Mouse (Mus musculus) liver, embryonic 11.5 days (tissue): Measurements from ENCODE around the gene Rpsa. TPM values are rescaled to one million over a fixed set of nuclear protein-coding genes. Genes with fewer than 3 reads are reported as not detected.

Experiments
- ATAC-seq: fragments of 200-750 bp; cut with Nextera tagmentation; replicated peaks from 2 replicates; pipeline ENCODE4 v1.8.0; 2017; ENCODE audit warnings: moderate number of reproducible peaks, mild to moderate bottlenecking, moderate TSS enrichment, moderate library complexity; ENCODE audit not compliant: low FRiP score
- DNase-seq: peaks from one replicate; pipeline ENCODE4 v3.0.0-alpha.2; 2017; ENCODE audit warnings: low spot score
- H3K27ac ChIP-seq: fragments of 300-500 bp; sonication (generic); 2 replicates; pipeline ENCODE4 v1.5.1; 2014; ENCODE audit warnings: mild to moderate bottlenecking, low read depth, low read length, control low read depth
- H3K27me3 ChIP-seq: fragments of 300-500 bp; sonication (generic); replicated peaks from 2 replicates; pipeline ENCODE4 v1.6.1; 2014; ENCODE audit warnings: low read length, mixed read lengths; ENCODE audit not compliant: control insufficient read depth, insufficient read depth
- H3K36me3 ChIP-seq: fragments of 300-500 bp; sonication (generic); 2 replicates; pipeline ENCODE4 v1.6.1; 2014; ENCODE audit warnings: mild to moderate bottlenecking, low read length, moderate library complexity, mixed read lengths; ENCODE audit not compliant: control insufficient read depth, insufficient read depth
- H3K4me1 ChIP-seq: fragments of 300-500 bp; sonication (generic); replicated peaks from 2 replicates; pipeline ENCODE4 v1.6.1; 2014; ENCODE audit warnings: low read length, mixed read lengths; ENCODE audit not compliant: control insufficient read depth, insufficient read depth
- H3K4me2 ChIP-seq: fragments of 300-500 bp; sonication (generic); 2 replicates; pipeline ENCODE4 v1.6.1; 2014; ENCODE audit warnings: mild to moderate bottlenecking, control low read depth, moderate library complexity
- H3K4me3 ChIP-seq: fragments of 300-500 bp; sonication (generic); 2 replicates; pipeline ENCODE4 v1.5.1; 2014; ENCODE audit warnings: low read depth, low read length, control low read depth
- H3K9ac ChIP-seq: fragments of 300-500 bp; sonication (generic); 2 replicates; pipeline ENCODE4 v1.6.1; 2014; ENCODE audit warnings: low read depth, low read length, control low read depth
- H3K9me3 ChIP-seq: fragments of 300-500 bp; sonication (generic); 2 replicates; pipeline ENCODE4 v1.6.1; 2016; ENCODE audit warnings: low read length, inconsistent platforms, mixed read lengths; ENCODE audit not compliant: control insufficient read depth
- WGBS: fragments of 180-500 bp; shearing (Covaris S2); extraction: QIAGEN DNeasy Blood & Tissue Kit; methylation state at CpG from one replicate; pipeline ENCODE4 v1.1.7; 2014; 5-methylcytosine and 5-hydroxymethylcytosine counted together
- polyA plus RNA-seq: library from polyadenylated mRNA; unstranded; fragments of >200 nt; fragmentation: Nextera tagmentation; extraction: Ambion mirVana; gene quantifications from 2 replicates; pipeline ENCODE4 v1.2.1, GENCODE M21; 2014

The Rpsa gene
- polyA plus RNA-seq, 1 experiment from 2014 or later, result 1,977 TPM

DNA sequence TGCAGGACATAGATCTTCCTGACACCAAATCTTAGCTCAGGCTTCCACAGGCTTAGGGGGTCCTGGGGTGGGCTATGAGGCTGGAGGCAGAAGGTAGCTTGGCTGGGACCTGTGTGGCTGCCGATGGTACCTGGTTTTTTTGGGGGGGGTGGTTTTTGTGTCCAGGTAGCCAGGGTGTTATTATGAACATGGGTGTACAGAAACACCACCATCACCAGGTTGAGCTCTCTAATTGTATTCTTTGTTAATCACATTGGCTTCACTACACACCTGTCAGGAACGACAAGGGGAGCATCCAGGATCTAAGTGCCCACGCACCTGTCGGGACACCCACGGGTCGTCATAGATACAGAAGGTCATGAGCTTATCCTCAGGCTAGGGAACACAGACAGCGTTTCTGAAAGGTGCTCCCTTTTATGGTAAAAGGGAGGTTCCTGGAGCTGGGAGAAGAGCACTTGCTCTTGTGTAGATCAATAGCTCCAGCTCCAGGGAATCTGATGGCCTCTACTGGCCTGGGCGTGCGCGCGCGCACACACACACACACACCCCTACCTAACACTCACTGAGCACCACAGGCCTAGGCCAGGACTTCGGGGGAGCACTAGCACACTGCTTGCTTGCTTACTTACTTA is 7.2 kb downstream of the Rpsa start:
- Histone ChIP-seq H3K9me3 (no peaks in the 10 kb centered on the region), H3K9ac (no peak overlapping the region), H3K27ac (0 out of 2 replicates have a peak overlapping the region, but pooled peaks have one; percentile 21), H3K4me1 (0 out of 2 replicates have a peak, but pooled peaks cover 2% of the 10 kb centered on the region), H3K4me2 (no peak overlapping the region), H3K36me3 (peaks cover 23% of the 10 kb centered on the region), H3K27me3 (no peaks in the 10 kb centered on the region), H3K4me3 (no peak overlapping the region)
- no peak for ATAC-seq
- DNase-seq, result no peak
- WGBS, result 84% methylated on average over 13 of the region's 13 CpGs

DNA sequence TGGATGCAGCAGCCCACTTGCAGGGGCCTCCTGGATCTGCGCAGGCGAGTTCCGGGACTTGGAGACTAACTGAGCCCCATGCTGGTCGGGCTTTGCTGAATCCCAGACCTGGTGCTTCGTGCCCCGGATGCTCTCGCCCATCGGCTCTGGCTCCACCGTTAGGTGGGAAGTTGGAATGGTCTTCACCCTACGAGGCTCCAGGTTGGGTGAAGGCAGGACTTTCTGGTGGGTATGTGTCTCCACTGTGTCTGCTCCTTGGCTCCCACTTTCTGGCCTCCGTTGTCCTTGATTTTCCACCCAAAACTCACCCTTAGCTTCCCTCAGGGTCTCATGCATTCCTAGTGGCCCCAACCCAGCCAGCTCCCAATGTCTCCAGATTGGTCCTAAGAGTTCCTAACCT is 8.0 kb downstream of the Rpsa start:
- no peak overlapping the region for H3K4me2 ChIP-seq
- WGBS, result 91% methylated on average over 11 of the region's 11 CpGs
- H3K4me3 ChIP-seq, result no peak overlapping the region
- DNase-seq (no peak), ATAC-seq (no peak)
- no peaks in the 10 kb centered on the region for H3K27me3 ChIP-seq
- H3K4me1 ChIP-seq, result 0 out of 2 replicates have a peak, but pooled peaks cover under 1% of the 10 kb centered on the region
- H3K9ac ChIP-seq, result no peak overlapping the region
- peaks cover 17% of the 10 kb centered on the region for H3K36me3 ChIP-seq
- H3K27ac ChIP-seq, result no peak overlapping the region
- H3K9me3 ChIP-seq, result no peaks in the 10 kb centered on the region

- no peaks in the 10 kb centered on the region for H3K36me3 ChIP-seq
- DNase-seq (peak; percentile 57), ATAC-seq (peak; percentile 62; the same call in 1 of the 2 replicates)
- H3K4me1 ChIP-seq, result no peaks in the 10 kb centered on the region
- H3K27me3 ChIP-seq, result no peaks in the 10 kb centered on the region
- no peak overlapping the region for H3K9ac ChIP-seq
- 14% methylated on average over 4 of the region's 4 CpGs for WGBS
- H3K4me2 ChIP-seq, result no peak overlapping the region
- no peak overlapping the region for H3K4me3 ChIP-seq
- H3K27ac ChIP-seq, result no peak overlapping the region
- no peaks in the 10 kb centered on the region for H3K9me3 ChIP-seq
Observed at GRCm38 (mm10) chr9:120140652-120141051, 13.2 kb downstream of the Rpsa start.

DNA sequence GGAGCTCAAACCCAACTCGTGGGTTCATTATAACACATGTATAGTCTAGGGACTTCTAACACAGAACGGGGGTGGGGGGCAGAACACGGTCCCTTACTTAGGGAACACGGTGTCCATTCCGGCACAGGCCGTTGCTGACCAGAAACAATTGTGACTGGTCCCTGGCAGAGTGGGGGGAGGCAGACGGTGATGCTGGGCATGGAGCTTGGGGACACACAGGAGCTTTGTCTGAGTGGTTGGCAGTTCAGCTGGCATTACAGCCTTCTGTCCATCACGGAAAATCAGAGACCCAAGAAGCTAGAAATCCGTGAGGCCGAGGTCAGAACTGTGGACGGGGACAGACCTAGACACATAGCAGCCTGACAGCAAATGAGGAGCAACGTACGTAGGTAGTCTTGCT is 17.0 kb downstream of the Rpsa start:
- no peak overlapping the region for H3K4me2 ChIP-seq
- ATAC-seq (no peak), DNase-seq (no peak)

GRCm38 (mm10) chr9:120149222-120149828 is 21.8 kb downstream of the Rpsa start, which contains the start of gene Mobp:
Mobp (plus strand) TSS chr9:120149707.
- H3K9ac ChIP-seq, result no peak within 1 kb of the TSS
- no peaks in the 10 kb centered on the region for H3K9me3 ChIP-seq
- H3K4me1 ChIP-seq, result no peaks in the 10 kb centered on the region
- WGBS, result 78% methylated on average over 11 of the region's 11 CpGs
- no peaks in the 10 kb centered on the region for H3K27me3 ChIP-seq
- no peak for ATAC-seq
- no peak for DNase-seq
- H3K4me3 ChIP-seq, result no peak within 1 kb of the TSS
- H3K4me2 ChIP-seq, result no peak within 1 kb of the TSS
- H3K27ac ChIP-seq, result no peak within 1 kb of the TSS
- H3K36me3 ChIP-seq, result no peaks in the 10 kb centered on the region

More for the DNA sequence above, 17.0 kb downstream of the Rpsa start:
- no peaks in the 10 kb centered on the region for H3K9me3 ChIP-seq
- 83% methylated on average over 13 of the region's 13 CpGs for WGBS
- no peak overlapping the region for H3K9ac ChIP-seq
- no peaks in the 10 kb centered on the region for H3K4me1 ChIP-seq
- H3K27ac ChIP-seq, result no peak overlapping the region
- H3K27me3 ChIP-seq, result no peaks in the 10 kb centered on the region
- H3K36me3 ChIP-seq, result no peaks in the 10 kb centered on the region
- H3K4me3 ChIP-seq, result no peak overlapping the region

DNA sequence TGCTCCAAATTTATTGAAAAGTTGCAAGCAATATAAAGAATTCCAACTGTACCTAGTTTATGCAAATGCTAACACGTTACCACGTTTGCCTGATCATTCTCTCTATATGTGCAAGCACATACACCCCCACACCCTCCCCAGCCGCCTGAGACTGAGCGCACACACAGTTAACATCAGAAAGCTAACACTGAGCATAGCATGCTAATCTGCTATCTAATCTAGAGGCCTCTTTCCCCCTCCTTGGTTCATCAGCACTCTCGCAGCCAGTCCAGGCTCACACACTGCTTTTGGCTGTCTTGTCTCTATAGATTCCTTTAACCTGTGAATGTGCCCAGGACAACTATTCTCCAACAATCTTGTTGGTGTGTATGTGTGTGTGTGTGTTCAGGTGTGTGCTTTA is 23.7 kb downstream of the Rpsa start:
- H3K4me2 ChIP-seq, result no peak overlapping the region
- no peaks in the 10 kb centered on the region for H3K9me3 ChIP-seq
- no peak overlapping the region for H3K27ac ChIP-seq
- H3K4me3 ChIP-seq, result no peak overlapping the region
- DNase-seq (no peak), ATAC-seq (no peak)
- H3K9ac ChIP-seq, result no peak overlapping the region
- H3K36me3 ChIP-seq, result no peaks in the 10 kb centered on the region
- H3K27me3 ChIP-seq, result no peaks in the 10 kb centered on the region
- WGBS, result 63% methylated on average over 5 of the region's 5 CpGs
- H3K4me1 ChIP-seq, result no peaks in the 10 kb centered on the region

DNA sequence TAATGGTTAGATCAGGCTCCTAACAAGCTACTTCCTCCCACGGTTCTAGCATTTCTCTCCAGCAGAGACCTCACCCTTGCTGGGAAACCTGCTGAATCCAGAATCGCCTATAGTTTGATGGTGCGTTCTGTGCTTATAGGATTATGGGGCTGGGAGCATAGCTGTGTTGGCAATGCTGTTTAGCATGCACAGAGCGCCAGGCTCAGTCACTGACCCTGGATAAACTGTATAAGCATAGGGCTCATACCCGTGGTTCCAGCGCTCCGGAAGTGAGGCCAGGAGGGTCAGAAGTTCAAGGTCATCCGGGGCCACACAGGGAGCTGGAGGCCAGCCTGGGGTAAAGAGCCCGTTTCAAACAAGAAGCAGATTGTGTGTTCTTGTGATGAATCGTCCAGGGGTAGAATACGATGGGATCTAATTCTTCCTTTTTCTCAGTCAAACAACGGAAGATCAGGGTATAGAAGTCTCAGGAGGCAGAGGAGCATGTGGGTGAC is 24.5 kb downstream of the Rpsa start:
- no peak for ATAC-seq
- H3K27ac ChIP-seq, result no peak overlapping the region
- DNase-seq, result no peak
- H3K9ac ChIP-seq, result no peak overlapping the region
- no peak overlapping the region for H3K4me2 ChIP-seq
- H3K9me3 ChIP-seq, result no peaks in the 10 kb centered on the region
- WGBS, result 73% methylated on average over 12 of the region's 12 CpGs
- no peaks in the 10 kb centered on the region for H3K27me3 ChIP-seq
- no peaks in the 10 kb centered on the region for H3K4me1 ChIP-seq
- no peaks in the 10 kb centered on the region for H3K36me3 ChIP-seq
- no peak overlapping the region for H3K4me3 ChIP-seq

GRCm38 (mm10) chr9:120158047-120158446 is 30.6 kb downstream of the Rpsa start:
- H3K27ac ChIP-seq, result no peak overlapping the region
- 0 out of 2 replicates have a peak, but pooled peaks cover 4% of the 10 kb centered on the region for H3K4me1 ChIP-seq
- H3K4me3 ChIP-seq, result no peak overlapping the region
- no peak overlapping the region for H3K9ac ChIP-seq
- no peak overlapping the region for H3K4me2 ChIP-seq
- no peaks in the 10 kb centered on the region for H3K27me3 ChIP-seq
- WGBS, result 33% methylated on average over 4 of the region's 4 CpGs
- DNase-seq, result no peak
- no peaks in the 10 kb centered on the region for H3K36me3 ChIP-seq
- H3K9me3 ChIP-seq, result no peaks in the 10 kb centered on the region
- ATAC-seq, result peak; percentile 68; the same call in 1 of the 2 replicates

DNA sequence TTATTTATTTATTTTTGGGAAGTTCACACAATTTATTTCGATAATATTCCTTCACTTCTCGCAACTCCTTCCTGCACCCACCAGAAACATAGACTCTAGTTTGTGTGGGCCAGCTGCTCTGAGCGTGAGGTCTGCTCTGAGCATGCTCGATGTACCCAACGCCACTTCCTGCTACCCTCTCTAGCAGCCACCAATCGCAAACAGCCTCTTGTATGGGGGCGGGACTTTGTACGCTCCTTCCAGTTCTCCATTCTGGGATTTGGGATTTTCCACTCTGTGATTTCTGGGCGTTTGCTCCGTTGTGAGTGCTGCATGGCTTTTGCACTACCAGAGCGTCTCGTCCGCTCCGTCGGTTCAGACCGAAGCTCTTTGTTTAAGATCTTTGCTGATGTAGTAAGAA is 36.4 kb downstream of the Rpsa start:
- no peak for ATAC-seq
- no peak for DNase-seq
- no peak overlapping the region for H3K27ac ChIP-seq
- no peak overlapping the region for H3K4me2 ChIP-seq
- H3K4me3 ChIP-seq, result no peak overlapping the region
- 0 out of 2 replicates have a peak, but pooled peaks cover 5% of the 10 kb centered on the region for H3K27me3 ChIP-seq
- H3K9ac ChIP-seq, result no peak overlapping the region
- H3K4me1 ChIP-seq, result no peaks in the 10 kb centered on the region
- H3K9me3 ChIP-seq, result no peaks in the 10 kb centered on the region
- H3K36me3 ChIP-seq, result no peaks in the 10 kb centered on the region
- WGBS, result 81% methylated on average over 16 of the region's 16 CpGs
